Mouse (Mus musculus): ENCODE results near the gene Stab1. TPM values are rescaled to one million over a fixed set of nuclear protein-coding genes. Genes with fewer than 3 reads are reported as not detected.

The Stab1 gene
- total and polyA plus RNA-seq, 2 experiments from 2014 or later, result 11.4 to 21.9 TPM

DNA sequence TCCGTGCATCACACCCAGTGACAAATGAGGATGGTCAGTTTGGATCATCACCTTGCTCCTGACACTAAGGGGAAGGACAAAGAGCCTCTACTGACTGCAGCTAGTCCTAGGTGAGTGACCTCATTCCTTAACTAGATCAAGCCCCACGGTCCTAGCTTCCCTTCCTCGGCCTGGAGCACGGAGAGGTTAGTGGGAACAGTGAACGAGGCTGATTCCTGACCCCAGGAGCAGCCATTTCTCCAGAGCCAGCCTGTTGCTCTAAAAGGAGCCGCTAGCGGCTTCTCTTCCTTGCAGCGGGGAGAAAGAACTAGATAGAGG, 36.8 kb upstream of the Stab1 start:
- Histone ChIP-seq H3K27me3 (ENCODE audit: insufficient read depth, low read length) (no peaks in the 10 kb centered on the region), H3K4me1 (ENCODE audit: insufficient read depth) (peaks cover 15% of the 10 kb centered on the region), H3K27ac (ENCODE audit: low read depth, low read length) (peak overlapping the region; percentile 94), H3K4me2 (ENCODE audit: low read depth) (peak overlapping the region; percentile 85), H3K9me3 (ENCODE audit: low read length) (no peaks in the 10 kb centered on the region), H3K36me3 (ENCODE audit: insufficient read depth) (peaks cover 40% of the 10 kb centered on the region), H3K4me3 (ENCODE audit: low read depth, low read length) (peak overlapping the region; percentile 79), H3K9ac (peak overlapping the region; percentile 91)
- WGBS, result 16% methylated on average over 8 of the region's 8 CpGs
- ATAC-seq, result peak; percentile 21
- TF ChIP-seq CTCF (IDR thresholded peaks at IDR 0.05; ENCODE audit: low read depth), result no peak
- no peak for DNase-seq

DNA sequence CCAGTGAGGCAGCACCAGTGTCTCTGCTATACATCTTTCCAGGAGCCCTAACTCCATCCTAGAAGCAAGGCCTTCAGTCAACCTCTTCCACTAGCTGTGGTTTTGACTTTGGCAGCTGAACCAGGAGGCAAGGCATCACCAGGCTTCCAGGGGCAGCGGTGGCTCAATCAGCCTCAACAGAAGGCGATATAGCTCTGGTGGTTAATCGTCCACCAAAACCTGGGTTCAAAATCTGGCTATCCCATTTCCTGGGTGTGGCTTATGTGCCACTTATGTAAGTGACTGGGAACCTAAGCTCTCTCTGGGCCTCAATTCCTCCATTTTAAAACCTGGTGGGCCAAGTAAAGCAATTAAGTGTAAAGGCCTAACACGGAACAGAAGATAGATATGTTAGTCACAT, 36.4 kb upstream of the Stab1 start:
- H3K4me3 ChIP-seq (ENCODE audit: low read depth, low read length), result peak overlapping the region; percentile 79
- H3K36me3 ChIP-seq (ENCODE audit: insufficient read depth), result peaks cover 41% of the 10 kb centered on the region
- TF ChIP-seq CTCF (IDR thresholded peaks at IDR 0.05; ENCODE audit: low read depth), result no peak
- peak overlapping the region; percentile 85 for H3K4me2 ChIP-seq (ENCODE audit: low read depth)
- H3K9ac ChIP-seq, result peak overlapping the region; percentile 91
- peak overlapping the region; percentile 94 for H3K27ac ChIP-seq (ENCODE audit: low read depth, low read length)
- DNase-seq (no peak), ATAC-seq (no peak)
- no peaks in the 10 kb centered on the region for H3K27me3 ChIP-seq (ENCODE audit: insufficient read depth, low read length)
- 75% methylated on average over 4 of the region's 4 CpGs for WGBS
- no peaks in the 10 kb centered on the region for H3K9me3 ChIP-seq (ENCODE audit: low read length)
- H3K4me1 ChIP-seq (ENCODE audit: insufficient read depth), result peaks cover 15% of the 10 kb centered on the region

DNA sequence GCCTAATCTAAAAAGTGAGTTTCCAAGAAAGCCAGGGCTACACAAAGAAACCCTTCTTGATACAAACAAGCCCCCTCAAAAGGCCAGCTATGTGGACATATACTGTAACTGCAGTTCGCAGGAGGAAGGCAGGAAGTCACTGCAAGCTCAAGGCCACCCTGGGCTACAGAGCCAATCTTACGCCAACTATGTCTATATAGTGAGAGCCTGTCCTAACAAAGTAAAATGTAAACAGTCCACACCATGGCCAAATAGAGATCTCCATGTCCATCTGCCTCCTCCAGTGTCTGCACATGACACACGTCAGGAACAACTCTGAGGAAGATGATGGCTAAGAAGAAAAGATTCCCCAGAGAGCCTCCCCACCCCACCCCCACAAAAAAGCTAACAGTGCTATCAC, 31.6 kb upstream of the Stab1 start:
- Histone ChIP-seq H3K27ac (ENCODE audit: low read depth, low read length) (no peak overlapping the region), H3K27me3 (ENCODE audit: insufficient read depth, low read length) (no peaks in the 10 kb centered on the region), H3K9me3 (ENCODE audit: low read length) (no peaks in the 10 kb centered on the region), H3K4me2 (ENCODE audit: low read depth) (no peak overlapping the region), H3K36me3 (ENCODE audit: insufficient read depth) (peaks cover 59% of the 10 kb centered on the region), H3K9ac (no peak overlapping the region), H3K4me3 (ENCODE audit: low read depth, low read length) (no peak overlapping the region), H3K4me1 (ENCODE audit: insufficient read depth) (peaks cover 7% of the 10 kb centered on the region)
- DNase-seq, result no peak
- ATAC-seq, result no peak
- 79% methylated on average over 3 of the region's 3 CpGs for WGBS
- TF ChIP-seq CTCF (IDR thresholded peaks at IDR 0.05; ENCODE audit: low read depth), result no peak

DNA sequence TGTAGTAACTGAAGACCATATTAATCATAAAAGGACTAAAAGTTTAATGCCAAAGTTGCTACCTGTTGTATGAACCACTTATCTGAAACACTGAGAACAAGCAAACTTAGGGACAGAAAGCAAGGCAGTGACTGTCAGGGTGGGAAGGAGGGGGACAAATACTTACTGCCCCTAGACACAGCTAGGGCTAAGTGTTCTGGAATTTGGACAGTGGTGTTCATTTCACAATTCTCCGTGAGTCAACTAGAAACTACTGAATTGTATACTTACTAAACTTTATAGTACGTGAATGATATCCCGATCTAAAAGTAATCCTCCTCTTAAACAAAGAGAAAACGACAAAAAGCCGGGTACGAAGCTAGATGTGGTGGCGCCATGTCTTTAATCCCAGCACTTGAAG, 31.2 kb upstream of the Stab1 start:
- H3K9ac ChIP-seq, result no peak overlapping the region
- DNase-seq (no peak), ATAC-seq (no peak)
- peaks cover 2% of the 10 kb centered on the region for H3K4me1 ChIP-seq (ENCODE audit: insufficient read depth)
- H3K9me3 ChIP-seq (ENCODE audit: low read length), result no peaks in the 10 kb centered on the region
- H3K27ac ChIP-seq (ENCODE audit: low read depth, low read length), result no peak overlapping the region
- H3K36me3 ChIP-seq (ENCODE audit: insufficient read depth), result peaks cover 62% of the 10 kb centered on the region
- H3K4me3 ChIP-seq (ENCODE audit: low read depth, low read length), result no peak overlapping the region
- no peaks in the 10 kb centered on the region for H3K27me3 ChIP-seq (ENCODE audit: insufficient read depth, low read length)
- WGBS, result 87% methylated on average over 7 of the region's 7 CpGs
- TF ChIP-seq CTCF (IDR thresholded peaks at IDR 0.05; ENCODE audit: low read depth), result no peak
- no peak overlapping the region for H3K4me2 ChIP-seq (ENCODE audit: low read depth)

GRCm38 (mm10) chr14:31197547-31198516, 29.4 kb upstream of the Stab1 start:
- ATAC-seq (no peak; the same call in 1 of the 2 replicates), DNase-seq (no peak)
- H3K27me3 ChIP-seq (ENCODE audit: insufficient read depth, low read length), result no peaks in the 10 kb centered on the region
- TF ChIP-seq CTCF (IDR thresholded peaks at IDR 0.05; ENCODE audit: low read depth), result no peak
- H3K4me1 ChIP-seq (ENCODE audit: insufficient read depth), result no peaks in the 10 kb centered on the region
- H3K9ac ChIP-seq, result no peak overlapping the region
- peaks cover 52% of the 10 kb centered on the region for H3K36me3 ChIP-seq (ENCODE audit: insufficient read depth)
- 59% methylated on average over 16 of the region's 16 CpGs for WGBS
- H3K27ac ChIP-seq (ENCODE audit: low read depth, low read length), result no peak overlapping the region
- H3K4me3 ChIP-seq (ENCODE audit: low read depth, low read length), result no peak overlapping the region
- H3K4me2 ChIP-seq (ENCODE audit: low read depth), result no peak overlapping the region
- no peaks in the 10 kb centered on the region for H3K9me3 ChIP-seq (ENCODE audit: low read length)

DNA sequence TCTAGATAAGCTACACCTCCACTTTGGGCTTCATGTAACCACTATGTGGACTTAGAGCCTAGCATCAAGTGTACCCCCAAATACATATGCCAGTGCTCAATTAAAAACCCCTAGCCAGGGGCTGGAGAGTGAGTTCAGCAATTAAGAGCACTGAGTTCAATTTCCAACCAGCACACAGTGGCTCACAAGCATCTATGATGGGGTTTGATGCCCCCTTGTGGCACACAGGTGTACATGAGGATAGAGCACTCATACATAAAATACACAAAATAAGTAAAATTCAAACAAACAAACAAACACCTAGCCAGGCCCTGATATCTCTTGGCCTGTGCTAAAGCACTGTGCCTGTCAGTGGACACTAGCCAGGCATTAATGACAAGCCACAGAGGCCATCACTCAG, 27.5 kb upstream of the Stab1 start:
- H3K4me1 ChIP-seq (ENCODE audit: insufficient read depth), result no peaks in the 10 kb centered on the region
- peak; percentile 66 for TF ChIP-seq CTCF (IDR thresholded peaks at IDR 0.05; ENCODE audit: low read depth)
- ATAC-seq (peak; percentile 44), DNase-seq (no peak)
- no peak overlapping the region for H3K4me2 ChIP-seq (ENCODE audit: low read depth)
- H3K27me3 ChIP-seq (ENCODE audit: insufficient read depth, low read length), result no peaks in the 10 kb centered on the region
- no peak overlapping the region for H3K4me3 ChIP-seq (ENCODE audit: low read depth, low read length)
- no peak overlapping the region for H3K9ac ChIP-seq
- H3K9me3 ChIP-seq (ENCODE audit: low read length), result no peaks in the 10 kb centered on the region
- peaks cover 54% of the 10 kb centered on the region for H3K36me3 ChIP-seq (ENCODE audit: insufficient read depth)
- H3K27ac ChIP-seq (ENCODE audit: low read depth, low read length), result no peak overlapping the region

- H3K4me1 ChIP-seq (ENCODE audit: insufficient read depth), result no peaks in the 10 kb centered on the region
- no peak overlapping the region for H3K9ac ChIP-seq
- no peak for TF ChIP-seq CTCF (IDR thresholded peaks at IDR 0.05; ENCODE audit: low read depth)
- H3K4me2 ChIP-seq (ENCODE audit: low read depth), result no peak overlapping the region
- no peak overlapping the region for H3K27ac ChIP-seq (ENCODE audit: low read depth, low read length)
- ATAC-seq, result no peak
- H3K27me3 ChIP-seq (ENCODE audit: insufficient read depth, low read length), result no peaks in the 10 kb centered on the region
- H3K9me3 ChIP-seq (ENCODE audit: low read length), result no peaks in the 10 kb centered on the region
- peaks cover 54% of the 10 kb centered on the region for H3K36me3 ChIP-seq (ENCODE audit: insufficient read depth)
- no peak overlapping the region for H3K4me3 ChIP-seq (ENCODE audit: low read depth, low read length)
- 95% methylated on average over 4 of the region's 4 CpGs for WGBS
- DNase-seq, result no peak
These were observed 27.1 kb upstream of the Stab1 start for GRCm38 (mm10) chr14:31195521-31195920.

Measured in forebrain, postnatal 0 days (tissue).